Mouse (Mus musculus) layer of hippocampus, adult 18-20 months (tissue): Measurements from ENCODE around the gene Nabp2. TPM values are rescaled to one million over a fixed set of nuclear protein-coding genes. Genes with fewer than 3 reads are reported as not detected.

ENCODE experiments used
- DNase-seq, 2 experiments: peaks; one replicate each; pipeline ENCODE4 v3.0.0; 2022; ENCODE audit warnings: low spot score in 2 of 2
- total RNA-seq, 2 experiments: library from RNA; stranded (reverse); gene quantifications; 2 replicates each; pipeline ENCODE4 v1.2.3; 2021

The Nabp2 gene
- total RNA-seq, 2 experiments from 2014 or later: 96.5 to 98.5 TPM

GRCm38 (mm10) chr10:128433417-128433816, 22.1 kb upstream of the Nabp2 start:
- no peak for DNase-seq

GRCm38 (mm10) chr10:128429454-128429853, 18.2 kb upstream of the Nabp2 start:
- DNase-seq: no peak

GRCm38 (mm10) chr10:128429052-128429451, 17.8 kb upstream of the Nabp2 start:
- no peak for DNase-seq

- DNase-seq: no peak
Observed at GRCm38 (mm10) chr10:128425260-128425659, 14.0 kb upstream of the Nabp2 start.

GRCm38 (mm10) chr10:128424604-128425003, 13.3 kb upstream of the Nabp2 start:
- no peak for DNase-seq

- DNase-seq: no peak
Observed at GRCm38 (mm10) chr10:128422426-128422825, 11.1 kb upstream of the Nabp2 start.

GRCm38 (mm10) chr10:128414848-128415247, 3.6 kb upstream of the Nabp2 start:
- no peak for DNase-seq

GRCm38 (mm10) chr10:128413076-128413475, 1.8 kb upstream of the Nabp2 start:
- no peak for DNase-seq

- no peak for DNase-seq
Observed at GRCm38 (mm10) chr10:128412558-128412957, 1.3 kb upstream of the Nabp2 start.

GRCm38 (mm10) chr10:128412055-128412381, 726 bp upstream of the Nabp2 start:
- DNase-seq: peak in 1 of 2 experiments; percentile 32

GRCm38 (mm10) chr10:128410560-128410845, 789 bp downstream of the Nabp2 start:
- DNase-seq: no peak

- DNase-seq: peak; percentile 97 to 99
Observed at GRCm38 (mm10) chr10:128409692-128410559, 1.4 kb downstream of the Nabp2 start.

- peak; percentile 51 to 59 for DNase-seq
Observed at GRCm38 (mm10) chr10:128408591-128409535, 2.4 kb downstream of the Nabp2 start.

GRCm38 (mm10) chr10:128403931-128404330, 7.4 kb downstream of the Nabp2 start:
- no peak for DNase-seq

- no peak for DNase-seq
Observed at GRCm38 (mm10) chr10:128401638-128402037, 9.7 kb downstream of the Nabp2 start.

GRCm38 (mm10) chr10:128401056-128401455, 10.2 kb downstream of the Nabp2 start, which contains the start of gene Slc39a5:
Gene Slc39a5, minus strand, starts transcription at chr10:128401229.
- DNase-seq: no peak

GRCm38 (mm10) chr10:128400338-128400737, 11.0 kb downstream of the Nabp2 start:
- no peak for DNase-seq

- DNase-seq: no peak
Observed at GRCm38 (mm10) chr10:128397466-128397865, 13.8 kb downstream of the Nabp2 start.

- DNase-seq: no peak
Observed at GRCm38 (mm10) chr10:128396716-128397264, 14.5 kb downstream of the Nabp2 start.

- DNase-seq: no peak
Observed at GRCm38 (mm10) chr10:128396017-128396673, 15.1 kb downstream of the Nabp2 start.

- DNase-seq: no peak
Observed at GRCm38 (mm10) chr10:128391850-128392249, 19.4 kb downstream of the Nabp2 start.
